Mouse (Mus musculus) thymus, postnatal 0 days (tissue): ENCODE data around the gene Urad. TPM values are rescaled to one million over a fixed set of nuclear protein-coding genes. Genes with fewer than 3 reads are reported as not detected.

ENCODE experiments used
- DNase-seq: peaks from one replicate; pipeline ENCODE4 v3.0.0-alpha.2; 2015; ENCODE audit warnings: low spot score
- polyA plus RNA-seq: library from polyadenylated mRNA; unstranded; fragments of >200 nt; fragmentation: Nextera tagmentation; extraction: Ambion mirVana; gene quantifications from 2 replicates; pipeline ENCODE4 v1.2.1, GENCODE M21; 2015

Urad gene
- polyA plus RNA-seq, 1 experiment from 2014 or later: not detected

- DNase-seq: no peak
These were observed 21.1 kb downstream of the Urad start for GRCm38 (mm10) chr5:147300917-147301780.

- no peak for DNase-seq
These were observed 22.3 kb downstream of the Urad start for GRCm38 (mm10) chr5:147300001-147300363.

GRCm38 (mm10) chr5:147299255-147300000, 22.8 kb downstream of the Urad start:
- DNase-seq: peak; percentile 53

GRCm38 (mm10) chr5:147297249-147297648, 25.0 kb downstream of the Urad start:
- DNase-seq: no peak

- DNase-seq: no peak
These were observed 28.1 kb downstream of the Urad start for GRCm38 (mm10) chr5:147294121-147294520.

- peak; percentile 80 for DNase-seq
These were observed 28.9 kb downstream of the Urad start for GRCm38 (mm10) chr5:147293127-147293910.

- DNase-seq: no peak
These were observed 29.6 kb downstream of the Urad start for GRCm38 (mm10) chr5:147292506-147293120.

- no peak for DNase-seq
These were observed 30.3 kb downstream of the Urad start for GRCm38 (mm10) chr5:147291764-147292505.

- DNase-seq: no peak
These were observed 37.9 kb downstream of the Urad start for GRCm38 (mm10) chr5:147284365-147284764.

GRCm38 (mm10) chr5:147277547-147277925, 44.7 kb downstream of the Urad start:
- DNase-seq: no peak

GRCm38 (mm10) chr5:147276701-147277546, 45.3 kb downstream of the Urad start:
- no peak for DNase-seq

- DNase-seq: no peak
These were observed 46.5 kb downstream of the Urad start for GRCm38 (mm10) chr5:147275761-147276160.

GRCm38 (mm10) chr5:147274174-147275141, 47.8 kb downstream of the Urad start:
- no peak for DNase-seq

- DNase-seq: no peak
These were observed 49.4 kb downstream of the Urad start for GRCm38 (mm10) chr5:147272808-147273345.

GRCm38 (mm10) chr5:147272046-147272807, 50.0 kb downstream of the Urad start:
- no peak for DNase-seq

GRCm38 (mm10) chr5:147270673-147271655, 51.3 kb downstream of the Urad start:
- DNase-seq: no peak
